Mouse (Mus musculus) adrenal gland, postnatal 36 days (tissue): ENCODE measurements at regions not wholly inside any gene's neighbourhood (a gene's known extent, or its start where the extent isn't known, plus 50 kb on each side); places are given as distances from the start of the nearest gene placed in this dataset.

Experiments used
- DNase-seq, 2 experiments: peaks; one replicate each; pipeline ENCODE4 v3.0.0; 2021; ENCODE audit warnings: mixed read lengths in 1 of 2

GRCm38 (mm10) chr11:20985069-20985759, 105.9 kb upstream of the Peli1 start:
- no peak for DNase-seq

- no peak for DNase-seq
Measured at GRCm38 (mm10) chr11:20985771-20986170, 105.3 kb upstream of the Peli1 start.

GRCm38 (mm10) chr11:20987171-20987815, 103.8 kb upstream of the Peli1 start:
- no peak for DNase-seq

GRCm38 (mm10) chr11:20987841-20988251, 103.2 kb upstream of the Peli1 start:
- DNase-seq: no peak

- DNase-seq: no peak
Measured at GRCm38 (mm10) chr11:20988871-20989270, 102.2 kb upstream of the Peli1 start.

GRCm38 (mm10) chr11:20993580-20993979, 97.5 kb upstream of the Peli1 start:
- no peak for DNase-seq

GRCm38 (mm10) chr11:21001400-21001799, 89.7 kb upstream of the Peli1 start:
- no peak for DNase-seq

GRCm38 (mm10) chr11:21007222-21007621, 83.9 kb upstream of the Peli1 start:
- DNase-seq: no peak

- no peak for DNase-seq
Measured at GRCm38 (mm10) chr11:21009505-21009904, 81.6 kb upstream of the Peli1 start.

GRCm38 (mm10) chr11:21010867-21011266, 80.2 kb upstream of the Peli1 start:
- no peak for DNase-seq

GRCm38 (mm10) chr11:21014250-21014649, 76.8 kb upstream of the Peli1 start:
- DNase-seq: no peak

GRCm38 (mm10) chr11:21015536-21015935, 75.6 kb upstream of the Peli1 start:
- peak; percentile 23 to 53 for DNase-seq

GRCm38 (mm10) chr11:21016133-21016746, 74.9 kb upstream of the Peli1 start:
- no peak for DNase-seq

GRCm38 (mm10) chr11:21016791-21017329, 74.2 kb upstream of the Peli1 start:
- DNase-seq: no peak

GRCm38 (mm10) chr11:21019829-21020228, 71.3 kb upstream of the Peli1 start:
- DNase-seq: no peak

- no peak for DNase-seq
Measured at GRCm38 (mm10) chr11:21024111-21024510, 67.0 kb upstream of the Peli1 start.

GRCm38 (mm10) chr11:21024521-21024920, 66.6 kb upstream of the Peli1 start:
- no peak for DNase-seq

GRCm38 (mm10) chr11:21027299-21027698, 63.8 kb upstream of the Peli1 start:
- no peak for DNase-seq

- no peak for DNase-seq
Measured at GRCm38 (mm10) chr11:21030362-21030761, 60.7 kb upstream of the Peli1 start.

- DNase-seq: no peak
Measured at GRCm38 (mm10) chr11:21031816-21032215, 59.3 kb upstream of the Peli1 start.

- no peak for DNase-seq
Measured at GRCm38 (mm10) chr11:21033234-21033822, 57.8 kb upstream of the Peli1 start.

- peak; percentile 13 to 33 for DNase-seq
Measured at GRCm38 (mm10) chr11:21033823-21034401, 57.2 kb upstream of the Peli1 start.
